Mouse (Mus musculus) testis, postnatal 10 days (tissue): ENCODE results near the gene Chgb.

ENCODE experiments used
- DNase-seq: peaks from one replicate; pipeline ENCODE4 v3.0.0; 2021; ENCODE audit warnings: low spot score

Gene Chgb

GRCm38 (mm10) chr2:132780978-132781377 lies at the start of gene Chgb:
Gene Chgb (plus strand): TSS chr2:132781278.
- no peak for DNase-seq

GRCm38 (mm10) chr2:132732940-132733339 lies 48.1 kb upstream of the Chgb start:
- no peak for DNase-seq

- no peak for DNase-seq
Measured at GRCm38 (mm10) chr2:132733603-132734573, 47.2 kb upstream of the Chgb start.

- DNase-seq = no peak
Measured at GRCm38 (mm10) chr2:132738816-132739432, 42.2 kb upstream of the Chgb start.

- DNase-seq = peak; percentile 55
Measured at GRCm38 (mm10) chr2:132741862-132742347, 39.2 kb upstream of the Chgb start.

- no peak for DNase-seq
Measured at GRCm38 (mm10) chr2:132744866-132745265, 36.2 kb upstream of the Chgb start.

- DNase-seq = no peak
Measured at GRCm38 (mm10) chr2:132746108-132746507, 35.0 kb upstream of the Chgb start.

- no peak for DNase-seq
Measured at GRCm38 (mm10) chr2:132750726-132751125, 30.4 kb upstream of the Chgb start.

GRCm38 (mm10) chr2:132751141-132752066 lies 29.7 kb upstream of the Chgb start:
- DNase-seq = no peak

GRCm38 (mm10) chr2:132752398-132752797 lies 28.7 kb upstream of the Chgb start:
- DNase-seq = no peak

- DNase-seq = no peak
Measured at GRCm38 (mm10) chr2:132753137-132753536, 27.9 kb upstream of the Chgb start.

GRCm38 (mm10) chr2:132757911-132758310 lies 23.2 kb upstream of the Chgb start:
- DNase-seq = no peak

- no peak for DNase-seq
Measured at GRCm38 (mm10) chr2:132770822-132771221, 10.3 kb upstream of the Chgb start.

- peak; percentile 96 for DNase-seq
Measured at GRCm38 (mm10) chr2:132781439-132782068, 476 bp downstream of the Chgb start.

GRCm38 (mm10) chr2:132784039-132784438 lies 3.0 kb downstream of the Chgb start:
- no peak for DNase-seq

GRCm38 (mm10) chr2:132793441-132794203 lies 12.5 kb downstream of the Chgb start:
- DNase-seq = no peak

GRCm38 (mm10) chr2:132794204-132794586 lies 13.1 kb downstream of the Chgb start:
- no peak for DNase-seq

GRCm38 (mm10) chr2:132802976-132803375 lies 21.9 kb downstream of the Chgb start:
- DNase-seq = no peak

- DNase-seq = peak; percentile 92
Measured at GRCm38 (mm10) chr2:132815608-132816314, 34.7 kb downstream of the Chgb start, which contains the start of the genes Trmt6 and Mcm8. Gene Trmt6 (minus strand): TSS chr2:132816055. Gene Mcm8 (plus strand): TSS chr2:132816141.

- DNase-seq = no peak
Measured at GRCm38 (mm10) chr2:132841071-132841470, 60.0 kb downstream of the Chgb start.
